Mouse (Mus musculus): Measurements from ENCODE around the gene Nenf. TPM values are rescaled to one million over a fixed set of nuclear protein-coding genes. Genes with fewer than 3 reads are reported as not detected.

Gene Nenf
- polyA plus RNA-seq, 1 experiment from 2014 or later, result 98.5 TPM

DNA sequence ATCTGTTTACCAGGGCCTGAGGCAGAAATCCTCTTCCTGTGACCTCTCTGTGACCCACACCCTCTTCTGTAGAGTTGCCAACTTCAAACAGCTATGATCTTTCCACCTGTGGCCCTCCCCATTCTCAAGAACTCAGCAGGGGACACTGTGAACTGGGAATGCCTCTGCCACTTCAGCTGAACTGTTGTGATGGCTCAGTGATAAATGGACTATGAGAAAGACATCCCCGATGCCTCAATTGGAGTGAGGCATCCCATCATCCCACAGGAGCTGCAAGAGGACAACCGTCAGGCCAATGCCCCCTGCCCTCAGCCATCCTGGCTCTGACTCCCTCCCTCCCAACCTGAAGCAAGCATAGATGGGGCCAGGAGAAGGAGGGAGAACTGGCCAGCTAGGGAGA, 60.0 kb downstream of the Nenf start:
- Histone ChIP-seq H3K9ac (no peak overlapping the region), H3K9me3 (replicated peaks) (no peaks in the 10 kb centered on the region), H3K4me3 (replicated peaks) (no peak overlapping the region), H3K4me1 (peaks cover 40% of the 10 kb centered on the region), H3K27me3 (no peaks in the 10 kb centered on the region), H3K36me3 (no peaks in the 10 kb centered on the region), H3K27ac (no peak overlapping the region), H3K4me2 (no peak overlapping the region)
- 47% methylated on average over 2 of the region's 2 CpGs for WGBS
- no peak for ATAC-seq (replicated peaks; ENCODE audit: low FRiP score)

DNA sequence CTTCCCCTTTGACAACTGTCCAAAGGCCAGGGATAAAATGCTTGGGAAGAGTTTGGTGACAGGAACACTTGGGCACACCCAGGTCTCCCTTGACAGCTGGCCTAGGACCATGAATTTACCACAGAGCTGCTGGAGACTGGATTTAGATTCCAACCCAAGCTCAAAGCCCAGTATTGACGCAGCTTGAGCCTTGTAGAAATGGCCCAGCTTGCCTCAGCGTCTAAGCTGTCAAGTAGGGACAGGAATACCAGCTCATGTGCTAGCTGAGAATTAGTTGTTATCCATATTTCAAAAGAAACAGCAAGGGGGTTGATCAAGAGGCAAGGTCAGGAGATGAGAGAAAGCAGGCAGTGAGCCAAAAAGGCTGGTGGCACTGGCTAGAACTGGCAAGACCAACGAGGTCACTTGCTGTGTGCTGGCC, 60.6 kb downstream of the Nenf start:
- H3K4me3 ChIP-seq (replicated peaks), result no peak overlapping the region
- no peak overlapping the region for H3K4me2 ChIP-seq
- no peaks in the 10 kb centered on the region for H3K36me3 ChIP-seq
- WGBS, result 78% methylated on average over 3 of the region's 3 CpGs
- no peaks in the 10 kb centered on the region for H3K9me3 ChIP-seq (replicated peaks)
- ATAC-seq (replicated peaks; ENCODE audit: low FRiP score), result no peak
- H3K27me3 ChIP-seq, result no peaks in the 10 kb centered on the region
- H3K9ac ChIP-seq, result no peak overlapping the region
- H3K27ac ChIP-seq, result 0 out of 2 replicates have a peak overlapping the region, but pooled peaks have one; percentile 19
- H3K4me1 ChIP-seq, result peaks cover 40% of the 10 kb centered on the region

Other genes starting within 250 kb of the Nenf start
- 12.5 and 13.7 TPM in 2 replicates for gene Batf3, start 220.3 kb downstream of the Nenf start, polyA plus RNA-seq (2015; fragmentation: Nextera tagmentation; extraction: Ambion mirVana)
- gene Fam71a, start 153.4 kb downstream of the Nenf start, polyA plus RNA-seq (2015; fragmentation: Nextera tagmentation; extraction: Ambion mirVana), result not detected in 2 replicates
- gene Atf3, start 100.2 kb downstream of the Nenf start, polyA plus RNA-seq (2015; fragmentation: Nextera tagmentation; extraction: Ambion mirVana), result 4.2 and 4.3 TPM in 2 replicates
- 21.3 and 24.7 TPM in 2 replicates for gene Tmem206, start 7.7 kb upstream of the Nenf start, polyA plus RNA-seq (2015; fragmentation: Nextera tagmentation; extraction: Ambion mirVana)
- 17.7 and 17.8 TPM in 2 replicates for gene Ppp2r5a, start 85.1 kb upstream of the Nenf start, polyA plus RNA-seq (2015; fragmentation: Nextera tagmentation; extraction: Ambion mirVana)